Mouse (Mus musculus) megakaryocyte, embryonic 14.5 days (primary cell): ENCODE data around the gene Dph2.

ENCODE experiments used
- FLI1 ChIP-seq: IDR thresholded peaks from 2 replicates; pipeline ENCODE4 v1.6.1; 2012; ENCODE audit warnings: low read length, inconsistent platforms, mixed read lengths
- GATA1 ChIP-seq: IDR thresholded peaks from 3 replicates; pipeline ENCODE4 v1.6.1; 2012; ENCODE audit warnings: mixed read lengths, low read length, inconsistent platforms, borderline replicate concordance

DNA sequence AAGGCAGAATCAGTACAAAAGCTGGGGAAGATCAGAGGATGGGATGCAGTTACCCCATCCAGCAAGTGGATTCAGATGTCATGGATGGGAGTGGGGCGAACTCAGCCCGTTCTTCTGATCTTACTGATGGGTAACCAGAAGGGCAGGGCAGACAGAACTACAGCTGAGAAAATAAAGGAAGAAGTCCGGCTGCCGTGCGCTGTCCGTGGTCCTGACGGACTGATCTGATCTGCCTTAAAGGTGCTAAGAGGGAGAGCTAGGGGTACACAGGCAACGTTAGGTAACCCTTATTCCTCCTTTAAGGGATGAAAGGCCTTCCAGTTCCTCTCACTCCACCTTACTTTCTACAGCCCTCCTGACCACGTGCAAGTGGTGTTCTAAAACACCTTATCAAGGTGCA lies 1.5 kb upstream of the Dph2 start:
- TF ChIP-seq FLI1 = no peak
- no peak for TF ChIP-seq GATA1
